Mouse (Mus musculus) liver, embryonic 14.5 days (tissue): Measurements from ENCODE around the gene Rbm18. TPM values are rescaled to one million over a fixed set of nuclear protein-coding genes. Genes with fewer than 3 reads are reported as not detected.
A peak's percentile ranks its signal among the peaks of the same experiment; 100 is the strongest.

Source experiments
- ATAC-seq: fragments of 200-750 bp; cut with Nextera tagmentation; 2 replicates; pipeline ENCODE4 v1.8.0; 2017; ENCODE audit warnings: moderate number of reproducible peaks, mild to moderate bottlenecking, moderate library complexity; ENCODE audit not compliant: insufficient read depth
- DNase-seq, 3 experiments: peaks; one replicate each; pipeline ENCODE4 v3.0.0-alpha.2; 2012 to 2013; ENCODE audit warnings: low read depth in 3 of 3, low spot score in 3 of 3
- H3K27ac ChIP-seq: fragments of 300-500 bp; sonication (generic); 2 replicates; pipeline ENCODE4 v1.5.1; 2014; ENCODE audit warnings: moderate library complexity, mild to moderate bottlenecking, control low read depth, inconsistent platforms
- H3K27me3 ChIP-seq: fragments of 300-500 bp; sonication (generic); 2 replicates; pipeline ENCODE4 v1.6.1; 2014; ENCODE audit warnings: mild to moderate bottlenecking, low read length, moderate library complexity; ENCODE audit not compliant: control insufficient read depth, insufficient read depth
- H3K36me3 ChIP-seq: fragments of 300-500 bp; sonication (generic); replicated peaks from 2 replicates; pipeline ENCODE4 v1.6.1; 2014; ENCODE audit warnings: low read depth; ENCODE audit not compliant: control insufficient read depth, insufficient read depth
- H3K4me1 ChIP-seq, 2 experiments: fragments of 200-500 bp in 1 of 2; fragments of 300-500 bp in 1 of 2; sonication (generic) in 1 of 2; replicated peaks; 2 replicates each; pipeline ENCODE4 v1.6.1; 2012 to 2014; ENCODE audit warnings: antibody characterized with exemption in 1 of 2, inconsistent platforms in 1 of 2, low read length in 1 of 2; ENCODE audit not compliant: control insufficient read depth in 2 of 2, insufficient read depth in 2 of 2
- H3K4me2 ChIP-seq: fragments of 300-500 bp; sonication (generic); 2 replicates; pipeline ENCODE4 v1.6.1; 2014; ENCODE audit warnings: low read depth, mild to moderate bottlenecking, control low read depth, moderate library complexity
- H3K4me3 ChIP-seq, 2 experiments: fragments of 200-500 bp in 1 of 2; fragments of 300-500 bp in 1 of 2; sonication (generic) in 1 of 2; 2 replicates each; pipeline ENCODE4 v1.5.1; 2012 to 2014; ENCODE audit warnings: low read depth in 2 of 2, low read length in 2 of 2, mild to moderate bottlenecking in 2 of 2, control low read depth in 1 of 2, inconsistent platforms in 1 of 2, moderate library complexity in 1 of 2; ENCODE audit not compliant: insufficient read depth in 1 of 2
- H3K9ac ChIP-seq: fragments of 300-500 bp; sonication (generic); replicated peaks from 2 replicates; pipeline ENCODE4 v1.6.1; 2014; ENCODE audit warnings: mild to moderate bottlenecking, control low read depth, moderate library complexity
- H3K9me3 ChIP-seq: fragments of 300-500 bp; sonication (generic); 2 replicates; pipeline ENCODE4 v1.6.1; 2016; ENCODE audit warnings: low read length, mixed read lengths; ENCODE audit not compliant: control insufficient read depth
- CTCF ChIP-seq: IDR thresholded peaks from 2 replicates; pipeline ENCODE4 v1.5.1; 2016; ENCODE audit warnings: antibody characterized with exemption, low read depth, control low read depth
- EP300 ChIP-seq: IDR thresholded peaks from 2 replicates; pipeline ENCODE4 v1.6.1; 2016; ENCODE audit warnings: antibody characterized with exemption, low read depth
- WGBS: fragments of 180-500 bp; shearing (Covaris S2); extraction: QIAGEN DNeasy Blood & Tissue Kit; methylation state at CpG from one replicate; pipeline ENCODE4 v1.1.7; 2014; ENCODE audit not compliant: insufficient replicate concordance; 5-methylcytosine and 5-hydroxymethylcytosine counted together
- polyA plus RNA-seq, 2 experiments: library from polyadenylated mRNA; depleted of rRNA in 1 of 2; stranded (reverse) in 1 of 2; unstranded in 1 of 2; fragments of >200 nt; fragmentation: Nextera tagmentation in 1 of 2; extraction: Ambion mirVana in 1 of 2; gene quantifications; 2 replicates each; pipeline versions ENCODE4 v1.2.1 to v1.2.3; 2012 to 2014

Rbm18 gene
- polyA plus RNA-seq, 2 experiments = 10.2 to 22.8 TPM

GRCm38 (mm10) chr2:36093914-36094475 is 42.6 kb downstream of the Rbm18 start:
- no peak overlapping the region for H3K9ac ChIP-seq
- H3K4me2 ChIP-seq = no peak overlapping the region
- peaks cover 97% of the 10 kb centered on the region for H3K27me3 ChIP-seq
- H3K4me3 ChIP-seq = no peak overlapping the region
- 7% methylated on average over 31 of the region's 31 CpGs for WGBS
- H3K4me1 ChIP-seq = no peaks in the 10 kb centered on the region
- DNase-seq (no peak), ATAC-seq (no peak)
- no peaks in the 10 kb centered on the region for H3K36me3 ChIP-seq
- no peak for TF ChIP-seq CTCF
- no peak for TF ChIP-seq EP300
- H3K27ac ChIP-seq = no peak overlapping the region
- no peaks in the 10 kb centered on the region for H3K9me3 ChIP-seq

- Histone ChIP-seq H3K4me3 (no peak overlapping the region), H3K4me2 (no peak overlapping the region)
Observed at GRCm38 (mm10) chr2:36093301-36093700, 43.3 kb downstream of the Rbm18 start.

GRCm38 (mm10) chr2:36092748-36093147 is 43.8 kb downstream of the Rbm18 start:
- H3K4me1 ChIP-seq = no peaks in the 10 kb centered on the region
- no peak overlapping the region for H3K4me2 ChIP-seq
- H3K4me3 ChIP-seq = no peak overlapping the region
- H3K27me3 ChIP-seq = peaks cover 84% of the 10 kb centered on the region
- WGBS = 7% methylated on average over 4 of the region's 4 CpGs
- DNase-seq (no peak), ATAC-seq (no peak)
- H3K27ac ChIP-seq = no peak overlapping the region
- no peaks in the 10 kb centered on the region for H3K36me3 ChIP-seq
- H3K9me3 ChIP-seq = no peaks in the 10 kb centered on the region
- no peak overlapping the region for H3K9ac ChIP-seq
- no peak for TF ChIP-seq CTCF
- TF ChIP-seq EP300 = no peak

More at GRCm38 (mm10) chr2:36093301-36093700, 43.3 kb downstream of the Rbm18 start:
- DNase-seq (no peak), ATAC-seq (no peak)
- 33% methylated on average over 7 of the region's 7 CpGs for WGBS
- Histone ChIP-seq H3K4me1 (no peaks in the 10 kb centered on the region), H3K9ac (no peak overlapping the region), H3K36me3 (no peaks in the 10 kb centered on the region), H3K9me3 (no peaks in the 10 kb centered on the region), H3K27ac (no peak overlapping the region), H3K27me3 (peaks cover 90% of the 10 kb centered on the region)
- TF ChIP-seq CTCF (no peak), EP300 (no peak)

- ATAC-seq = peak; percentile 83
- no peak overlapping the region for H3K9ac ChIP-seq
- H3K36me3 ChIP-seq = no peaks in the 10 kb centered on the region
- no peak for TF ChIP-seq EP300
- no peak for TF ChIP-seq CTCF
- peak overlapping the region; percentile 63 for H3K4me2 ChIP-seq
- H3K27me3 ChIP-seq = peaks cover 70% of the 10 kb centered on the region
- WGBS = 1% methylated on average over 70 of the region's 70 CpGs
- H3K4me3 ChIP-seq = peak overlapping the region; percentile 24 to 35
- H3K27ac ChIP-seq = no peak overlapping the region
- DNase-seq = peak; percentile 37 to 51 (median 40)
- H3K4me1 ChIP-seq = no peaks in the 10 kb centered on the region
- H3K9me3 ChIP-seq = no peaks in the 10 kb centered on the region
Observed at GRCm38 (mm10) chr2:36090853-36091741, 45.5 kb downstream of the Rbm18 start.

GRCm38 (mm10) chr2:36089190-36089589 is 47.4 kb downstream of the Rbm18 start:
- Histone ChIP-seq H3K27ac (no peak overlapping the region), H3K9me3 (no peaks in the 10 kb centered on the region), H3K27me3 (peaks cover 52% of the 10 kb centered on the region), H3K9ac (no peak overlapping the region), H3K36me3 (no peaks in the 10 kb centered on the region), H3K4me2 (no peak overlapping the region), H3K4me1 (no peaks in the 10 kb centered on the region), H3K4me3 (no peak overlapping the region)
- WGBS = 42% methylated on average over 3 of the region's 3 CpGs
- no peak for ATAC-seq
- no peak for DNase-seq
- TF ChIP-seq EP300 (no peak), CTCF (no peak)
